Mouse (Mus musculus) embryonic fibroblast, embryonic 13.5 days (primary cell): ENCODE measurements around the gene Snx15.

Experiments used
- CTCF ChIP-seq: IDR thresholded peaks from 2 replicates; pipeline ENCODE4 v1.5.1; 2011; ENCODE audit warnings: mild to moderate bottlenecking, control low read depth, low read length, moderate library complexity, borderline replicate concordance; ENCODE audit not compliant: insufficient read depth
- POLR2A ChIP-seq: IDR thresholded peaks from 2 replicates; pipeline ENCODE4 v1.6.1; 2011; ENCODE audit warnings: low read depth, mild to moderate bottlenecking, control low read depth, low read length, moderate library complexity

- TF ChIP-seq POLR2A (peak; percentile 62; the same call in 1 of the 2 replicates), CTCF (no peak)
These were observed 9.4 kb downstream of the Snx15 start for GRCm38 (mm10) chr19:6118677-6119185.
